ENCODE assay signal across 8 mouse cellular contexts in genomic region chr13:51848481-51849240, GRCm38 (mm10). TPM values are rescaled to one million over a fixed set of nuclear protein-coding genes. Genes with fewer than 3 reads are reported as not detected.
DNase-seq lines count a peak whose midpoint lies in the region; ATAC-seq and TF ChIP-seq lines count a peak whose summit lies in the region.

No protein-coding gene starts in this region.

- TF ChIP-seq EP300 in liver, postnatal 0 days (IDR thresholded peaks at IDR 0.05; ENCODE audit: low read depth): no peak; the same call in 1 of the 2 replicates

- peak overlapping the region; percentile 78 for H3K9ac ChIP-seq in embryonic facial prominence, embryonic 14.5 days (ENCODE audit: low read depth, low read length)
- H3K9ac ChIP-seq in heart, embryonic 16.5 days (ENCODE audit: low read length): peak overlapping the region; percentile 84
- peak overlapping the region; percentile 88 for H3K9ac ChIP-seq in liver, postnatal 0 days (replicated peaks)
- H3K9ac ChIP-seq in neural tube, embryonic 15.5 days (replicated peaks): peak overlapping the region; percentile 63

- ATAC-seq in embryonic facial prominence, embryonic 14.5 days (ENCODE audit: low read depth): 0 out of 2 replicates have a peak, but pooled peaks have one; percentile 7
- peak; percentile 24 for ATAC-seq in heart, embryonic 16.5 days (replicated peaks; ENCODE audit: extremely low read depth, insufficient read depth, low FRiP score)
- peak; percentile 63 for ATAC-seq in liver, postnatal 0 days
- ATAC-seq in neural tube, embryonic 15.5 days (ENCODE audit: low FRiP score): no peak

- H3K4me3 ChIP-seq in embryonic facial prominence, embryonic 14.5 days (ENCODE audit: low read depth, low read length): peak overlapping the region; percentile 66
- peak overlapping the region; percentile 77 for H3K4me3 ChIP-seq in heart, embryonic 16.5 days (ENCODE audit: low read length)
- H3K4me3 ChIP-seq in liver, postnatal 0 days (ENCODE audit: low read depth, low read length): peak overlapping the region; percentile 87
- peak overlapping the region; percentile 49 for H3K4me3 ChIP-seq in neural tube, embryonic 15.5 days (replicated peaks)

- H3K4me2 ChIP-seq in embryonic facial prominence, embryonic 14.5 days (ENCODE audit: low read depth, low read length): peak overlapping the region; percentile 98
- peak overlapping the region; percentile 96 for H3K4me2 ChIP-seq in heart, embryonic 16.5 days (ENCODE audit: low read depth, low read length)
- H3K4me2 ChIP-seq in liver, postnatal 0 days (ENCODE audit: low read depth, low read length): peak overlapping the region; percentile 99
- peak overlapping the region; percentile 91 for H3K4me2 ChIP-seq in neural tube, embryonic 15.5 days

- WGBS in embryonic facial prominence, embryonic 14.5 days: 3% methylated on average over 19 of the region's 20 CpGs
- WGBS in heart, embryonic 16.5 days: 2% methylated on average over 20 of the region's 20 CpGs
- 2% methylated on average over 18 of the region's 20 CpGs for WGBS in liver, postnatal 0 days (ENCODE audit: insufficient replicate concordance)
- WGBS in neural tube, embryonic 15.5 days: 1% methylated on average over 20 of the region's 20 CpGs

- no peaks in the 10 kb centered on the region for H3K36me3 ChIP-seq in embryonic facial prominence, embryonic 14.5 days (ENCODE audit: control insufficient read depth, insufficient read depth, low read length)
- no peaks in the 10 kb centered on the region for H3K36me3 ChIP-seq in heart, embryonic 16.5 days (ENCODE audit: control insufficient read depth, insufficient read depth)
- no peaks in the 10 kb centered on the region for H3K36me3 ChIP-seq in liver, postnatal 0 days (replicated peaks; ENCODE audit: insufficient read depth, low read length)
- H3K36me3 ChIP-seq in neural tube, embryonic 15.5 days: no peaks in the 10 kb centered on the region

- TF ChIP-seq CTCF in liver, postnatal 0 days (IDR thresholded peaks at IDR 0.05; ENCODE audit: low read depth): no peak

- peak; percentile 29 for DNase-seq in urinary bladder, postnatal 25 days (ENCODE audit: low spot score)
- DNase-seq in urinary bladder, postnatal 36 days (ENCODE audit: low spot score in 2 of 2): no peak
- peak; percentile 62 for DNase-seq in embryonic facial prominence, embryonic 14.5 days (ENCODE audit: low spot score)
- DNase-seq in layer of hippocampus, adult 18-20 months (ENCODE audit: low spot score in 2 of 2): peak; percentile 60 to 84
- DNase-seq in liver, postnatal 0 days: peak; percentile 84
- peak; percentile 37 to 52 for DNase-seq in thymus, postnatal 10 days (ENCODE audit: low spot score in 2 of 2)

- 0 out of 2 replicates have a peak, but pooled peaks cover 10% of the 10 kb centered on the region for H3K27me3 ChIP-seq in embryonic facial prominence, embryonic 14.5 days (replicated peaks; ENCODE audit: control insufficient read depth, insufficient read depth, low read length)
- no peaks in the 10 kb centered on the region for H3K27me3 ChIP-seq in heart, embryonic 16.5 days (ENCODE audit: control insufficient read depth, insufficient read depth, low read length)
- H3K27me3 ChIP-seq in liver, postnatal 0 days (ENCODE audit: insufficient read depth, low read length): no peaks in the 10 kb centered on the region
- H3K27me3 ChIP-seq in neural tube, embryonic 15.5 days (replicated peaks): peaks cover 13% of the 10 kb centered on the region

- H3K9me3 ChIP-seq in embryonic facial prominence, embryonic 14.5 days (ENCODE audit: control insufficient read depth, low read length): no peaks in the 10 kb centered on the region
- no peaks in the 10 kb centered on the region for H3K9me3 ChIP-seq in heart, embryonic 16.5 days (replicated peaks; ENCODE audit: control insufficient read depth, low read length)
- no peaks in the 10 kb centered on the region for H3K9me3 ChIP-seq in liver, postnatal 0 days (ENCODE audit: low read length)
- H3K9me3 ChIP-seq in neural tube, embryonic 15.5 days (replicated peaks): no peaks in the 10 kb centered on the region

- peak overlapping the region; percentile 75 for H3K27ac ChIP-seq in embryonic facial prominence, embryonic 14.5 days (replicated peaks; ENCODE audit: low read depth, low read length)
- peak overlapping the region; percentile 95 for H3K27ac ChIP-seq in heart, embryonic 16.5 days (ENCODE audit: low read length)
- H3K27ac ChIP-seq in liver, postnatal 0 days (ENCODE audit: low read depth): peak overlapping the region; percentile 90
- peak overlapping the region; percentile 79 for H3K27ac ChIP-seq in neural tube, embryonic 15.5 days (replicated peaks)

- peaks cover 27% of the 10 kb centered on the region for H3K4me1 ChIP-seq in embryonic facial prominence, embryonic 14.5 days (ENCODE audit: control insufficient read depth, insufficient read depth, low read length)
- peaks cover 35% of the 10 kb centered on the region for H3K4me1 ChIP-seq in heart, embryonic 16.5 days (ENCODE audit: control insufficient read depth, insufficient read depth, low read length)
- H3K4me1 ChIP-seq in liver, postnatal 0 days (ENCODE audit: insufficient read depth): peaks cover 32% of the 10 kb centered on the region
- H3K4me1 ChIP-seq in neural tube, embryonic 15.5 days: peaks cover 57% of the 10 kb centered on the region

RNA-seq across cellular contexts. Expression of gene Gadd45g, which starts 2.2 kb away (rescaled TPM):
- polyA plus RNA-seq in embryonic facial prominence, embryonic 14.5 days (2014; fragmentation: Nextera tagmentation; extraction: Ambion mirVana): 53.3 and 57.3 TPM in 2 replicates
- polyA plus RNA-seq in heart, embryonic 16.5 days (2015; fragmentation: Nextera tagmentation; extraction: Ambion mirVana): 43.1 and 52.1 TPM in 2 replicates
- total RNA-seq in layer of hippocampus, adult 18-20 months (2021): 10 to 100 TPM; 21.9 to 22.9 TPM
- polyA plus RNA-seq in liver, postnatal 0 days (2015; fragmentation: Nextera tagmentation; extraction: Ambion mirVana): 16.3 and 20.6 TPM in 2 replicates
- 32.1 and 35.4 TPM in 2 replicates for polyA plus RNA-seq in neural tube, embryonic 15.5 days (2015; fragmentation: Nextera tagmentation; extraction: Ambion mirVana)

RNA-seq across cellular contexts. Expression of gene Sema4d, which starts 55.1 kb away (rescaled TPM):
- polyA plus RNA-seq in embryonic facial prominence, embryonic 14.5 days (2014; fragmentation: Nextera tagmentation; extraction: Ambion mirVana): 11.1 and 11.7 TPM in 2 replicates
- 17.6 and 22.5 TPM in 2 replicates for polyA plus RNA-seq in heart, embryonic 16.5 days (2015; fragmentation: Nextera tagmentation; extraction: Ambion mirVana)
- 10 to 100 TPM; 78.8 to 79.1 TPM for total RNA-seq in layer of hippocampus, adult 18-20 months (2021)
- polyA plus RNA-seq in liver, postnatal 0 days (2015; fragmentation: Nextera tagmentation; extraction: Ambion mirVana): 2.9 and 3.9 TPM in 2 replicates
- polyA plus RNA-seq in neural tube, embryonic 15.5 days (2015; fragmentation: Nextera tagmentation; extraction: Ambion mirVana): 15.2 and 17.9 TPM in 2 replicates

Comparison
In these comparisons a context has a peak if more than half of its experiments do, and no peak if none do; other contexts are left out.
1. DNase-seq: peak in urinary bladder, postnatal 25 days (single experiment), embryonic facial prominence, embryonic 14.5 days (single experiment), layer of hippocampus, adult 18-20 months (2 of 2), liver, postnatal 0 days (single experiment) and thymus, postnatal 10 days (2 of 2); none in urinary bladder, postnatal 36 days (0 of 2).
2. Peak in every context shown above with its lines, with median percentiles within 50 percentile points of each other: H3K27ac ChIP-seq, H3K4me2 ChIP-seq, H3K4me3 ChIP-seq and H3K9ac ChIP-seq.